In genomic region chr6:127106726-127107125, GRCm38 (mm10) we compare ENCODE assay signal across 28 mouse cellular contexts. TPM values are rescaled to one million over a fixed set of nuclear protein-coding genes. Genes with fewer than 3 reads are reported as not detected.
A peak's percentile ranks its signal among the peaks of the same experiment; 100 is the strongest.
DNase-seq lines count a peak whose midpoint lies in the region; ATAC-seq and TF ChIP-seq lines count a peak whose summit lies in the region.
"Had no signal": no experiment of that assay in that cellular context is flagged by ENCODE, and none has a peak within 500 bp of the region (broad histone marks: within the 10 kb centered on the region; RNA-seq: fewer than 3 reads in every experiment).

No protein-coding gene starts in this region.

- H3K36me3 ChIP-seq in heart, adult 2 months (ENCODE audit: control insufficient read depth, insufficient read depth, low read length): peaks cover 5% of the 10 kb centered on the region
- peaks cover 18% of the 10 kb centered on the region; the same call in 1 of the 2 replicates for H3K36me3 ChIP-seq in heart, embryonic 10.5 days
- H3K36me3 ChIP-seq in liver, adult 2 months (ENCODE audit: control insufficient read depth, insufficient read depth, low read length): peaks cover 3% of the 10 kb centered on the region; the same call in 1 of the 2 replicates
- no peaks in the 10 kb centered on the region for H3K36me3 ChIP-seq in liver, embryonic 12.5 days
- H3K36me3 ChIP-seq: limb, embryonic 10.5 days; neural tube, embryonic 15.5 days; stomach, embryonic 15.5 days had no signal

- peaks cover 3% of the 10 kb centered on the region; the same call in 1 of the 2 replicates for H3K4me1 ChIP-seq in heart, adult 2 months (ENCODE audit: control insufficient read depth, insufficient read depth, low read length)
- peaks cover 18% of the 10 kb centered on the region for H3K4me1 ChIP-seq in heart, embryonic 10.5 days
- peaks cover 11% of the 10 kb centered on the region; the same call in 1 of the 2 replicates for H3K4me1 ChIP-seq in liver, adult 2 months (ENCODE audit: control insufficient read depth, insufficient read depth, low read length)
- H3K4me1 ChIP-seq in liver, embryonic 12.5 days: peaks cover 15% of the 10 kb centered on the region
- H3K4me1 ChIP-seq: stomach, embryonic 15.5 days had no signal

- ATAC-seq in liver, embryonic 12.5 days: no peak
- ATAC-seq: forebrain, postnatal 0 days; liver, postnatal 0 days had no signal

- H3K27me3 ChIP-seq in heart, adult 2 months (ENCODE audit: control insufficient read depth, insufficient read depth, low read length): no peaks in the 10 kb centered on the region
- no peaks in the 10 kb centered on the region for H3K27me3 ChIP-seq in heart, embryonic 10.5 days (ENCODE audit: insufficient read depth, poor library complexity, severe bottlenecking)
- no peaks in the 10 kb centered on the region for H3K27me3 ChIP-seq in liver, adult 2 months (ENCODE audit: control insufficient read depth, insufficient read depth, low read length)
- peaks cover 37% of the 10 kb centered on the region for H3K27me3 ChIP-seq in liver, embryonic 12.5 days (replicated peaks)
- H3K27me3 ChIP-seq: heart, embryonic 12.5 days; hindbrain, embryonic 13.5 days; kidney, embryonic 15.5 days; neural tube, embryonic 15.5 days; stomach, embryonic 15.5 days had no signal

- intact Hi-C loops in heart, adult 2 months (cut with DNase I): loop anchor here (5.0 kb wide), 1 partner anchor 149 kb away; no protein-coding TSS in a partner anchor

- DNase-seq in adrenal gland, postnatal 10 days: peak; percentile 44
- no peak for DNase-seq in adrenal gland, postnatal 25 days
- DNase-seq in heart, adult 2 months: no peak
- DNase-seq in heart, embryonic 10.5 days (ENCODE audit: low spot score): no peak
- peak; percentile 67 for DNase-seq in liver, adult 2 months (ENCODE audit: extremely low read depth, low read depth, low spot score)
- peak; percentile 60 for DNase-seq in ES-CJ7 (ENCODE audit: low read depth, low spot score)
- DNase-seq in frontal cortex, postnatal 10 days (ENCODE audit: low spot score in 2 of 2): no peak
- DNase-seq: adrenal gland, postnatal 36 days; cerebellum, adult 9-10 months; forebrain, postnatal 0 days; kidney, adult 11 months; kidney, postnatal 4 days; liver; liver, postnatal 0 days; thymus, postnatal 36 days had no signal

- TF ChIP-seq EP300 in heart, adult 2 months (IDR thresholded peaks at IDR 0.05; ENCODE audit: insufficient read depth, low read depth, low read length): no peak

- no peak for TF ChIP-seq CTCF in heart, adult 2 months (IDR thresholded peaks at IDR 0.05)
- no peak for TF ChIP-seq CTCF in liver, adult 2 months (IDR thresholded peaks at IDR 0.05; ENCODE audit: low read depth, low read length)

- no peak overlapping the region for H3K4me2 ChIP-seq in liver, embryonic 12.5 days
- H3K4me2 ChIP-seq: heart, embryonic 12.5 days; hindbrain, embryonic 13.5 days; kidney, embryonic 15.5 days; midbrain, embryonic 11.5 days; neural tube, embryonic 15.5 days; stomach, embryonic 15.5 days had no signal

- no peak overlapping the region for H3K9ac ChIP-seq in heart, adult 2 months (ENCODE audit: low read depth, low read length)
- no peak overlapping the region for H3K9ac ChIP-seq in liver, adult 2 months (ENCODE audit: low read depth, low read length)
- no peak overlapping the region for H3K9ac ChIP-seq in liver, embryonic 12.5 days
- H3K9ac ChIP-seq: forebrain, postnatal 0 days; heart, embryonic 12.5 days; hindbrain, embryonic 13.5 days; kidney, embryonic 15.5 days; liver, postnatal 0 days; neural tube, embryonic 15.5 days; stomach, embryonic 15.5 days had no signal

- no peak overlapping the region for H3K4me3 ChIP-seq in heart, adult 2 months
- H3K4me3 ChIP-seq in heart, embryonic 10.5 days: no peak overlapping the region
- H3K4me3 ChIP-seq in liver, adult 2 months (ENCODE audit: insufficient read depth, low read depth, low read length): no peak overlapping the region
- no peak overlapping the region for H3K4me3 ChIP-seq in liver, embryonic 12.5 days
- H3K4me3 ChIP-seq: heart, embryonic 12.5 days; hindbrain, embryonic 13.5 days; kidney, embryonic 15.5 days; limb, embryonic 10.5 days; neural tube, embryonic 15.5 days; stomach, embryonic 15.5 days had no signal

- peak overlapping the region; percentile 92 for H3K27ac ChIP-seq in heart, adult 2 months
- no peak overlapping the region for H3K27ac ChIP-seq in heart, embryonic 10.5 days
- no peak overlapping the region for H3K27ac ChIP-seq in liver, adult 2 months (replicated peaks; ENCODE audit: insufficient read depth, low read depth, low read length)
- H3K27ac ChIP-seq in liver, embryonic 12.5 days: no peak overlapping the region
- H3K27ac ChIP-seq: hindbrain, embryonic 13.5 days; kidney, embryonic 15.5 days; limb, embryonic 10.5 days; neural tube, embryonic 15.5 days; stomach, embryonic 15.5 days had no signal

- no peaks in the 10 kb centered on the region for H3K9me3 ChIP-seq in heart, embryonic 10.5 days
- H3K9me3 ChIP-seq in liver, embryonic 12.5 days (replicated peaks): no peaks in the 10 kb centered on the region
- H3K9me3 ChIP-seq: heart, embryonic 12.5 days; hindbrain, embryonic 13.5 days; limb, embryonic 10.5 days; neural tube, embryonic 15.5 days; stomach, embryonic 15.5 days had no signal

- TF ChIP-seq POLR2A in heart, adult 2 months (IDR thresholded peaks at IDR 0.05; ENCODE audit: insufficient read depth, low read depth, low read length): no peak
- TF ChIP-seq POLR2A in liver, adult 2 months (IDR thresholded peaks at IDR 0.05; ENCODE audit: extremely low read depth, insufficient read depth, low read length): no peak

- H3K79me2 ChIP-seq in heart, adult 2 months (replicated peaks; ENCODE audit: control insufficient read depth, insufficient read depth, low read length): peaks cover 2% of the 10 kb centered on the region; the same call in 1 of the 2 replicates
- peaks cover 5% of the 10 kb centered on the region; the same call in 1 of the 2 replicates for H3K79me2 ChIP-seq in liver, adult 2 months (ENCODE audit: control insufficient read depth, insufficient read depth, low read length)

- WGBS in heart, adult 2 months: 57% methylated on average over 5 of the region's 5 CpGs
- WGBS in heart, embryonic 10.5 days: 55% methylated on average over 5 of the region's 5 CpGs
- WGBS in liver, adult 2 months: 29% methylated on average over 5 of the region's 5 CpGs
- WGBS in liver, embryonic 12.5 days (ENCODE audit: insufficient replicate concordance): 69% methylated on average over 5 of the region's 5 CpGs

RNA-seq across cellular contexts. Expression of gene Tigar, which starts 2.6 kb away (rescaled TPM):
- 10 to 100 TPM; 12.5 to 16.2 TPM for total RNA-seq in adrenal gland, postnatal 10 days (2021)
- total RNA-seq in adrenal gland, postnatal 25 days (2021): 16.1 and 22.9 TPM in 2 replicates
- total RNA-seq in heart, adult 2 months (2021): 10 to 100 TPM; 50.0 to 59.7 TPM
- polyA plus RNA-seq in heart, adult 2 months (2012; rRNA removed): 18.0 and 29.0 TPM in 2 replicates
- 9.0 and 12.6 TPM in 2 replicates for polyA plus RNA-seq in heart, embryonic 10.5 days (2016; fragmentation: Nextera tagmentation; extraction: Ambion mirVana)
- 2.3 and 2.4 TPM in 2 replicates for total RNA-seq in liver, adult 2 months (2014; rRNA removed)
- 3.8 and 4.2 TPM in 2 replicates for polyA plus RNA-seq in liver, adult 2 months (2012; rRNA removed)
- 1.5 and 2.0 TPM in 2 replicates for polyA plus RNA-seq in liver, embryonic 12.5 days (2016; fragmentation: Nextera tagmentation; extraction: Ambion mirVana)

RNA-seq across cellular contexts. Expression of gene Fgf23, which starts 34.0 kb away (rescaled TPM):
- not detected for total RNA-seq in adrenal gland, postnatal 10 days (2021)
- not detected in 2 replicates for total RNA-seq in adrenal gland, postnatal 25 days (2021)
- not detected for total RNA-seq in heart, adult 2 months (2021)
- not detected in 2 replicates for polyA plus RNA-seq in heart, adult 2 months (2012; rRNA removed)
- polyA plus RNA-seq in heart, embryonic 10.5 days (2016; fragmentation: Nextera tagmentation; extraction: Ambion mirVana): 0.11 and 0.46 TPM in 2 replicates
- not detected in 2 replicates for total RNA-seq in liver, adult 2 months (2014; rRNA removed)
- polyA plus RNA-seq in liver, adult 2 months (2012; rRNA removed): not detected in 2 replicates
- polyA plus RNA-seq in liver, embryonic 12.5 days (2016; fragmentation: Nextera tagmentation; extraction: Ambion mirVana): not detected in 2 replicates
- total RNA-seq: adrenal gland, postnatal 36 days; ES-E14; gastrocnemius, adult 8-10 months; megakaryocyte progenitor cell, adult 5-6 weeks had no signal
- polyA plus RNA-seq: embryonic facial prominence, embryonic 11.5 days; forebrain, embryonic 11.5 days; hindbrain, embryonic 13.5 days; kidney, embryonic 15.5 days; limb, embryonic 10.5 days; liver, postnatal 0 days; midbrain, embryonic 11.5 days; stomach, embryonic 15.5 days had no signal

RNA-seq across cellular contexts. Expression of gene Ccnd2, which starts 45.3 kb away (rescaled TPM):
- 100 to 1,000 TPM; 177 to 178 TPM for total RNA-seq in adrenal gland, postnatal 10 days (2021)
- 233 and 374 TPM in 2 replicates for total RNA-seq in adrenal gland, postnatal 25 days (2021)
- 100 to 1,000 TPM; 132 to 139 TPM for total RNA-seq in heart, adult 2 months (2021)
- 46.2 and 53.4 TPM in 2 replicates for polyA plus RNA-seq in heart, adult 2 months (2012; rRNA removed)
- 914 and 924 TPM in 2 replicates for polyA plus RNA-seq in heart, embryonic 10.5 days (2016; fragmentation: Nextera tagmentation; extraction: Ambion mirVana)
- total RNA-seq in liver, adult 2 months (2014; rRNA removed): 5.3 and 6.0 TPM in 2 replicates
- polyA plus RNA-seq in liver, adult 2 months (2012; rRNA removed): 2.4 and 5.0 TPM in 2 replicates
- polyA plus RNA-seq in liver, embryonic 12.5 days (2016; fragmentation: Nextera tagmentation; extraction: Ambion mirVana): 136 and 148 TPM in 2 replicates

Comparison
In these comparisons a context has a peak if more than half of its experiments do, and no peak if none do; other contexts are left out.
1. DNase-seq: peak in adrenal gland, postnatal 10 days (single experiment), liver, adult 2 months (single experiment) and ES-CJ7 (single experiment); none in adrenal gland, postnatal 25 days (single experiment), heart, adult 2 months (0 of 2), heart, embryonic 10.5 days (single experiment) and frontal cortex, postnatal 10 days (0 of 2).
2. RNA of gene Ccnd2, which starts 45.3 kb away (total RNA-seq): 233 to 374 TPM in adrenal gland, postnatal 25 days, 177 to 178 TPM in adrenal gland, postnatal 10 days and 132 to 139 TPM in heart, adult 2 months; 5.3 to 6.0 TPM in liver, adult 2 months; every median in the first group is over 10 times any median in the second.